Mouse (Mus musculus): ENCODE measurements around the gene Spsb1. TPM values are rescaled to one million over a fixed set of nuclear protein-coding genes. Genes with fewer than 3 reads are reported as not detected.
A peak's percentile ranks its signal among the peaks of the same experiment; 100 is the strongest.

Spsb1 gene
- polyA plus RNA-seq, 1 experiment: 18.3 TPM

DNA sequence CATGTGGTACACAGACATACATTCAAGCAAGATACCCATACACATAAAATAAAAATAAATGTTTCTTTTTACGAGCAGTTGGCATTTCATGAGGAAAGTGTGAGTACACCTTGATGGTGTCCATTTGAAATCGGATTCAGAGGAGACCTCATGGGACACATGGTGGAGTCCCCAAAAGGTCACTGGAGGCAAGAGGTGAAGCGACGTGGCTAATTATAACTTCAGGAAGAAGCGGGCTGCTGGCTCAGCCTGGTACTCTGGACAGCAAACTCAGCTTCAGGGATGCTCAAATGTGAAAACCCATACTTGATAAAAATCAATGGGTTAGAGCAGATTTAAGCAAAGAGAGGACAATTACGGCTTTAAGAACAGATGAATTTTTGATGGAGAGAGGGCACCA, 33.5 kb upstream of the Spsb1 start:
- TF ChIP-seq POLR2A (IDR thresholded peaks at IDR 0.05; ENCODE audit: extremely low read depth, insufficient read depth, low read length) (no peak), CTCF (IDR thresholded peaks at IDR 0.05; ENCODE audit: extremely low read depth, insufficient read depth, low read length) (no peak)
- Histone ChIP-seq H3K4me3 (ENCODE audit: insufficient read depth, low read length) (no peak overlapping the region), H3K27ac (ENCODE audit: insufficient read depth, low read length) (no peak overlapping the region), H3K4me1 (ENCODE audit: control insufficient read depth, insufficient read depth, low read length) (peaks cover 2% of the 10 kb centered on the region; the same call in 1 of the 2 replicates)

- no peak overlapping the region for H3K4me3 ChIP-seq (ENCODE audit: insufficient read depth, low read length)
- H3K27ac ChIP-seq (ENCODE audit: insufficient read depth, low read length): no peak overlapping the region
- TF ChIP-seq CTCF (IDR thresholded peaks at IDR 0.05; ENCODE audit: extremely low read depth, insufficient read depth, low read length): no peak
- TF ChIP-seq POLR2A (IDR thresholded peaks at IDR 0.05; ENCODE audit: extremely low read depth, insufficient read depth, low read length): no peak
- H3K4me1 ChIP-seq (ENCODE audit: control insufficient read depth, insufficient read depth, low read length): peaks cover 2% of the 10 kb centered on the region; the same call in 1 of the 2 replicates
These were observed 32.0 kb upstream of the Spsb1 start for GRCm38 (mm10) chr4:149986671-149987417.

GRCm38 (mm10) chr4:149983921-149984645, 29.2 kb upstream of the Spsb1 start:
- H3K4me1 ChIP-seq (ENCODE audit: control insufficient read depth, insufficient read depth, low read length): peaks cover under 1% of the 10 kb centered on the region; the same call in 1 of the 2 replicates
- no peak overlapping the region for H3K27ac ChIP-seq (ENCODE audit: insufficient read depth, low read length)
- no peak for TF ChIP-seq POLR2A (IDR thresholded peaks at IDR 0.05; ENCODE audit: extremely low read depth, insufficient read depth, low read length)
- no peak for TF ChIP-seq CTCF (IDR thresholded peaks at IDR 0.05; ENCODE audit: extremely low read depth, insufficient read depth, low read length)
- H3K4me3 ChIP-seq (ENCODE audit: insufficient read depth, low read length): no peak overlapping the region

- no peak overlapping the region for H3K27ac ChIP-seq (ENCODE audit: insufficient read depth, low read length)
- no peaks in the 10 kb centered on the region for H3K4me1 ChIP-seq (ENCODE audit: control insufficient read depth, insufficient read depth, low read length)
- H3K4me3 ChIP-seq (ENCODE audit: insufficient read depth, low read length): no peak overlapping the region
- TF ChIP-seq CTCF (IDR thresholded peaks at IDR 0.05; ENCODE audit: extremely low read depth, insufficient read depth, low read length): no peak
- no peak for TF ChIP-seq POLR2A (IDR thresholded peaks at IDR 0.05; ENCODE audit: extremely low read depth, insufficient read depth, low read length)
These were observed 27.3 kb upstream of the Spsb1 start for GRCm38 (mm10) chr4:149982154-149982553.

DNA sequence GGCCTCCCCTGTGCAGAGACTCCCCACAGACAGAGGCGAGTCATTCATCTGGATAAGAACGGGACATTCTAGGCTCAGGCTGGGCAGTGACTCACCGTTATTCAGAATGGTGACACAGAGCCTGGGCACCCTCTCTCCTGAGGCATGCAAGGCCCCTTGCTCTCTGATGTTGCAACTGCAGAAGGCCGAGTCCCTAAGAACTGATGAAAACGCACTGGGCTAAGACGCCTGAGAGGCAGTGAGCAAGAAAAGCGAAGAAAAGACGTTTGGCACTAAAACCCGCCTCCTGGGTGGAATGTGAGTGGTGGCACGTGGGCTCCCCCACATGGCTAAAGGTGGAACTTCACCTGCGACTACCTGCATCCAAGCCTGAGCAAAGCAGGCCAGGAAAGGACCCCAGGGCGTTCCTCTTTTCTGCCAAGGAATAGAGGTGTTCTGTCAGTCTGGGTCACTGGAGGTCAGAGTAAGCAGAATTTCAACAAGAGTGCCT, 25.0 kb upstream of the Spsb1 start:
- Histone ChIP-seq H3K4me1 (ENCODE audit: control insufficient read depth, insufficient read depth, low read length) (no peaks in the 10 kb centered on the region), H3K4me3 (ENCODE audit: insufficient read depth, low read length) (peak overlapping the region; percentile 30), H3K27ac (ENCODE audit: insufficient read depth, low read length) (no peak overlapping the region)
- peak; percentile 89 for TF ChIP-seq CTCF (IDR thresholded peaks at IDR 0.05; ENCODE audit: extremely low read depth, insufficient read depth, low read length)
- no peak for TF ChIP-seq POLR2A (IDR thresholded peaks at IDR 0.05; ENCODE audit: extremely low read depth, insufficient read depth, low read length)

- Histone ChIP-seq H3K4me1 (ENCODE audit: control insufficient read depth, insufficient read depth, low read length) (no peaks in the 10 kb centered on the region), H3K27ac (ENCODE audit: insufficient read depth, low read length) (no peak overlapping the region), H3K4me3 (ENCODE audit: insufficient read depth, low read length) (no peak overlapping the region)
- no peak for TF ChIP-seq CTCF (IDR thresholded peaks at IDR 0.05; ENCODE audit: extremely low read depth, insufficient read depth, low read length)
- TF ChIP-seq POLR2A (IDR thresholded peaks at IDR 0.05; ENCODE audit: extremely low read depth, insufficient read depth, low read length): no peak
These were observed 24.0 kb upstream of the Spsb1 start for GRCm38 (mm10) chr4:149978820-149979219.

- Histone ChIP-seq H3K4me3 (ENCODE audit: insufficient read depth, low read length) (no peak overlapping the region), H3K4me1 (ENCODE audit: control insufficient read depth, insufficient read depth, low read length) (no peaks in the 10 kb centered on the region), H3K27ac (ENCODE audit: insufficient read depth, low read length) (peak overlapping the region; percentile 37; the same call in 1 of the 2 replicates)
- TF ChIP-seq CTCF (IDR thresholded peaks at IDR 0.05; ENCODE audit: extremely low read depth, insufficient read depth, low read length): no peak
- no peak for TF ChIP-seq POLR2A (IDR thresholded peaks at IDR 0.05; ENCODE audit: extremely low read depth, insufficient read depth, low read length)
These were observed 23.1 kb upstream of the Spsb1 start for GRCm38 (mm10) chr4:149977801-149978544.

DNA sequence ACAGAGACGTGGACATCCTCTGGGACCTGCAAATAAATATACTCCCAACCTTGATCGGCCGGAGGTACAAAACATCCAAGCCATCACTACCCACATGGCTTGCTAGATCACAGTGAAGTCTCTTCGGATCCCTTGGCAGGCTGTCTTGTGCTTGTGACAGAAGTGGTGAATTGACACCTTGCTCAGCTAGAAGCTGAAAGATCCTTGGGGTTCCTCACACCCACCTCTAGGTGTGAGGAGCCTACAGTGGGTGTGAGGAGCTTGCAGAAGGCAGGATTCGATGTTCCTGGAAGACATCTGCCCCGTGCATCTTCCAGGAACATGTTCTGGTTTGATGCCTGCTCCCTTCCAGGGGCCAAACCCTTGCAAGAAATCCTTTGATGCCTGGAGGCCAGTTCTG, 22.3 kb upstream of the Spsb1 start:
- no peak overlapping the region for H3K27ac ChIP-seq (ENCODE audit: insufficient read depth, low read length)
- no peak overlapping the region for H3K4me3 ChIP-seq (ENCODE audit: insufficient read depth, low read length)
- no peaks in the 10 kb centered on the region for H3K4me1 ChIP-seq (ENCODE audit: control insufficient read depth, insufficient read depth, low read length)
- TF ChIP-seq POLR2A (IDR thresholded peaks at IDR 0.05; ENCODE audit: extremely low read depth, insufficient read depth, low read length): no peak
- TF ChIP-seq CTCF (IDR thresholded peaks at IDR 0.05; ENCODE audit: extremely low read depth, insufficient read depth, low read length): no peak

DNA sequence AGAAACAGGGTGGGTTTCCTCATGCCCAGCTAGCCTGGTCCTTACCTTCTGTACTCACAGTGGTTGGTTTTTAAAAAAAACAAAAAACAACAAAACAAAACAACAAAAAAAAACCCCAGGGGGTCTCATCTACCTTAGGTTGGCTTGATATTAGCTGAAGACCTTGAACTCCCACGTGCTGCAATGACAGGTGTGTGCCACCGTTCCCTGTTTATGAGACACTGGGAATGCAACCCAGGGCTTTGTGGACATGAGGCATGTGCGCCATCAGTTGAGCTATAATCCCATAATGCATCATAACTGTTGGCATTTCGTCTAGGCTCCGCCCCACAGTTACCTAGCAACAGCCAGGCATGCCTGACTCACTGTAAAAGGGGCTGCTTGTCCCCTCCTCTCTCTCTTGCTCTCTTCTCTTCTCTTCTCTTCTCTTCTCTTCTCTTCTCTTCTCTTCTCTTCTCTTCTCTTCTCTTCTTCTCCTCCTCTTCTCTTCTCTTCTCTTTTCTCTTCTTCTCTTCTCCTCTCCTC, 20.9 kb upstream of the Spsb1 start:
- no peaks in the 10 kb centered on the region for H3K4me1 ChIP-seq (ENCODE audit: control insufficient read depth, insufficient read depth, low read length)
- H3K27ac ChIP-seq (ENCODE audit: insufficient read depth, low read length): no peak overlapping the region
- no peak for TF ChIP-seq CTCF (IDR thresholded peaks at IDR 0.05; ENCODE audit: extremely low read depth, insufficient read depth, low read length)
- TF ChIP-seq POLR2A (IDR thresholded peaks at IDR 0.05; ENCODE audit: extremely low read depth, insufficient read depth, low read length): no peak
- no peak overlapping the region for H3K4me3 ChIP-seq (ENCODE audit: insufficient read depth, low read length)

All from cortical plate, adult 2 months (tissue).